Mouse (Mus musculus) limb, embryonic 13.5 days (tissue): ENCODE measurements at regions not wholly inside any gene's neighbourhood (a gene's known extent, or its start where the extent isn't known, plus 50 kb on each side); places are given as distances from the start of the nearest gene placed in this dataset.

ENCODE experiments used
- ATAC-seq: fragments of 200-750 bp; cut with Nextera tagmentation; 2 replicates; pipeline ENCODE4 v1.8.0; 2017; ENCODE audit warnings: low read depth, moderate number of reproducible peaks, moderate TSS enrichment; ENCODE audit not compliant: low FRiP score
- H3K27ac ChIP-seq: fragments of 300-500 bp; sonication (generic); 2 replicates; pipeline ENCODE4 v1.5.1; 2015; ENCODE audit warnings: inconsistent platforms, mild to moderate bottlenecking, moderate library complexity
- H3K27me3 ChIP-seq: fragments of 300-500 bp; sonication (generic); 2 replicates; pipeline ENCODE4 v1.6.1; 2015; ENCODE audit warnings: mild to moderate bottlenecking, inconsistent platforms
- H3K36me3 ChIP-seq: fragments of 300-500 bp; sonication (generic); 2 replicates; pipeline ENCODE4 v1.6.1; 2015; ENCODE audit warnings: inconsistent platforms, mild to moderate bottlenecking, moderate library complexity
- H3K4me1 ChIP-seq: fragments of 300-500 bp; sonication (generic); 2 replicates; pipeline ENCODE4 v1.6.1; 2015; ENCODE audit warnings: inconsistent platforms
- H3K4me2 ChIP-seq: fragments of 300-500 bp; sonication (generic); replicated peaks from 2 replicates; pipeline ENCODE4 v1.6.1; 2015; ENCODE audit warnings: inconsistent platforms, mild to moderate bottlenecking, moderate library complexity
- H3K4me3 ChIP-seq: fragments of 300-500 bp; sonication (generic); 2 replicates; pipeline ENCODE4 v1.5.1; 2015; ENCODE audit warnings: moderate library complexity, mild to moderate bottlenecking, inconsistent platforms
- H3K9ac ChIP-seq: fragments of 300-500 bp; sonication (generic); 2 replicates; pipeline ENCODE4 v1.6.1; 2015; ENCODE audit warnings: mild to moderate bottlenecking, inconsistent platforms
- H3K9me3 ChIP-seq: fragments of 300-500 bp; sonication (generic); 2 replicates; pipeline ENCODE4 v1.6.1; 2016; ENCODE audit warnings: inconsistent platforms
- WGBS: fragments of 180-500 bp; shearing (Covaris S2); methylation state at CpG from one replicate; pipeline ENCODE4 v1.1.7; 2015; 5-methylcytosine and 5-hydroxymethylcytosine counted together

- Histone ChIP-seq H3K4me2 (no peak overlapping the region), H3K4me3 (no peak overlapping the region), H3K4me1 (peaks cover 10% of the 10 kb centered on the region; the same call in 1 of the 2 replicates), H3K27ac (no peak overlapping the region), H3K9me3 (no peaks in the 10 kb centered on the region), H3K9ac (no peak overlapping the region), H3K36me3 (no peaks in the 10 kb centered on the region), H3K27me3 (peaks cover 9% of the 10 kb centered on the region; the same call in 1 of the 2 replicates)
- no peak for ATAC-seq
- 53% methylated on average over 6 of the region's 6 CpGs for WGBS
These were observed 138.2 kb upstream of the 4931429L15Rik start for GRCm38 (mm10) chr9:46457945-46458344.

DNA sequence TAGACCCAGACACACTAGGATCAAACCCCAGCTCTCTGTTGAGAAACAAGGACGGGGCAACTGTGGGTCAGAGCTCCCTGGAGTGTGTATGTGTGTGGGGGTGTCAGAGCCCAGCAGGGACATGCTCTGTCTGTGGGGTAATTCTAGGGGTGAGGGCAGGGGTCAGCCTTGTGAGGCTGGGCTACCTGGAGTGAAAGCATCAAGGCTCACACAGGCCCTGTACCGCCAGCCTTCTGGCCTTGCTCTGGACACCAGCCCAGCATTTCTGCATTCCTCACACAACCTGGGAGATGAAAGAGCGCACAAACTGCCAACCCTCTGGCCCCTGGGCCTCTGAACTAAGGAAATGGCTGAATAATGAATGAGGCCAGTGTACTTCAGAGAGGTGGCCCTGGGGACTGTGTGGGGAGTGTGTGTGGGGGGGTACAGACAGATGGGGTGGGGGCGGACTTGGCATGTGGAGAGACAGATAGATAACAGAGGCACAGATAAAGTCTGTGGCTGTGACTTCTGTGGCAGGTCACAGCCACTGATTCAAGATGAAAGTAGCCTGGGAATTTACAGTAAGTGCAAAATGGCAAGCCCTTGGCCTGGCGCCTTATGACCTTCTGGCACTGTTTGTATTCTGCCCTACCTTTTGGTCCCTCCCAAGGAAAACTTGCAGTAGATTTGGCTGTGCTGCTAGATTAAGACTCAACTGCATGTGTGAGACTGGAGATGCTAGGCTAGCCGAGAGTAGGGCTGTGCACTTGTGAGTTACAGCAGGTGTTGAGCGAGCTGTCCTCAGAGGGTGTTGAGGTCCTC, 135.2 kb upstream of the 4931429L15Rik start:
- Histone ChIP-seq H3K9me3 (no peaks in the 10 kb centered on the region), H3K4me2 (no peak overlapping the region), H3K9ac (no peak overlapping the region), H3K4me3 (no peak overlapping the region), H3K27ac (no peak overlapping the region), H3K27me3 (peaks cover 9% of the 10 kb centered on the region; the same call in 1 of the 2 replicates), H3K36me3 (no peaks in the 10 kb centered on the region), H3K4me1 (peaks cover 10% of the 10 kb centered on the region; the same call in 1 of the 2 replicates)
- WGBS = 51% methylated on average over 7 of the region's 7 CpGs
- ATAC-seq = no peak

DNA sequence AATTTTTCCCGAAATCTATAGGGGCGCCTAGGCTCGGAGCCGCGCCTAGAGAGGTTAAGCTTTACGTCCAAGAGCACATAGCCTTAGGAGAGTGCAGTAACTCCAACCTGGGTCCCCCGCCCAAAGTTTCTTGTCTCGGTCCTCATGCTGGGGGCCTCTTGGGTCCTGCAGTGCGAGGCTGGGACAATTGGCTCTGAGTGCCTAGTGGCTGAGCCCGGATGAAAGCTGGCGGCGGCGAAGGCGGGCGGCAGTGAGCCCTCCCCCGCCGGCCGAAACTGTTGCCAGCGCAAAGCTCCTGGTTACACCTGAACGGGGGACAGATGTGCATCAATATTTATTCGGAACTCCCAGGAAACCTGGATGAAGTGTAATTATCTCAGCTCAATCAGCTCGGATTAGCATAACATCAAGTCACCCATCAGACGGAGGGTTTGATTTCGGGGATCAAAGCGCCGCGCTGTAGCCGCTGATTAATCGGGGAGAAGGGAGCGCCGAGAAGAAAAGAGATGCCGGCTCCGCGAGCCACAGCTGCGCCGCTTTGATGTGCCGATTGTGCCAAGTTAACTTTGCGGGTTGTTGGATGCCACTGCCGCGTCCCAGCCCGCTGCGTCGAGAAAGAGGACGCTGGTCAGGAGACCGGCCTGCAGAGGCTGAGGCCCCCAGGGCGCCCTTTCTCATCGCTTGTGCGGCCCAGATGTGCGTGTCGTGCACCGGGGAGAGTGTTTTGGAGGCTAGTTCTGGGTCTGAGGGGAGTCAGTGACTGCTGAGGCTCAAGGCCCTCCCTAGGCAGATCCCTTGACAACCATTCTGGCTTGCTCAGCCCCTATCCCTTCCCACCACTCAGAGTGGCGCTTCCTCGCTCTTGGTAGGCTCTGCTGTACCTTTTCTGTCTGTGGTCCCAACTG, 123.7 kb upstream of the 4931429L15Rik start:
- Histone ChIP-seq H3K36me3 (no peaks in the 10 kb centered on the region), H3K27me3 (peaks cover 60% of the 10 kb centered on the region), H3K4me2 (peak overlapping the region; percentile 76), H3K4me1 (peaks cover 16% of the 10 kb centered on the region), H3K27ac (no peak overlapping the region), H3K4me3 (peak overlapping the region; percentile 41), H3K9ac (peak overlapping the region; percentile 48), H3K9me3 (no peaks in the 10 kb centered on the region)
- ATAC-seq = no peak
- 1% methylated on average over 53 of the region's 53 CpGs for WGBS

DNA sequence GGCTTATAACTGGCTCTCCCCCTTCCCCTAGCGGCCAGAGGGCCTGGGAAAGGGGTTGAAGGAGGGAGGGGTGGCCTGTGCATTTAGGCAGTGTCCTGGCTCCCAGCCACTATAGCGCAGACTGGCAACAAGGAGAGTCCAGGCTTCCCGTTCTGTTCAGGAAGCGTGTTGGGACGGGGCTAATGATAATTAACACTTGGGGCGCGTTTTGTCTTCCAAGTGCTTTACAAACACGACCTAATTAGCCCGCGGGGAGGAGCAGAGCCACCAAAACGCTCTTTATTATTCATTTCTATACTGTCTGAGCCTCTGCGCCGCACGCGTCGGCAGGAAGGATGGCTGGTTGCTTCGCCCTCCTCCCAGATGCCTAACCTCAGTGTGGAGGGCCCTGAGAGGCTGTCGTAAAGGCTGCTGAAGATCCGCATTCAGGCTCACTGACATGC, 123.0 kb upstream of the 4931429L15Rik start:
- Histone ChIP-seq H3K9ac (peak overlapping the region; percentile 43), H3K4me1 (peaks cover 16% of the 10 kb centered on the region), H3K9me3 (no peaks in the 10 kb centered on the region), H3K4me3 (peak overlapping the region; percentile 41), H3K27me3 (peaks cover 55% of the 10 kb centered on the region), H3K4me2 (peak overlapping the region; percentile 76), H3K27ac (no peak overlapping the region), H3K36me3 (no peaks in the 10 kb centered on the region)
- no peak for ATAC-seq
- WGBS = 2% methylated on average over 19 of the region's 19 CpGs

GRCm38 (mm10) chr9:46440226-46440625, 120.4 kb upstream of the 4931429L15Rik start:
- Histone ChIP-seq H3K9ac (no peak overlapping the region), H3K4me3 (no peak overlapping the region), H3K27ac (no peak overlapping the region), H3K36me3 (no peaks in the 10 kb centered on the region), H3K27me3 (peaks cover 39% of the 10 kb centered on the region), H3K4me1 (peaks cover 16% of the 10 kb centered on the region), H3K9me3 (peaks cover 11% of the 10 kb centered on the region), H3K4me2 (no peak overlapping the region)
- WGBS = 75% methylated on average over 5 of the region's 5 CpGs
- ATAC-seq = no peak

DNA sequence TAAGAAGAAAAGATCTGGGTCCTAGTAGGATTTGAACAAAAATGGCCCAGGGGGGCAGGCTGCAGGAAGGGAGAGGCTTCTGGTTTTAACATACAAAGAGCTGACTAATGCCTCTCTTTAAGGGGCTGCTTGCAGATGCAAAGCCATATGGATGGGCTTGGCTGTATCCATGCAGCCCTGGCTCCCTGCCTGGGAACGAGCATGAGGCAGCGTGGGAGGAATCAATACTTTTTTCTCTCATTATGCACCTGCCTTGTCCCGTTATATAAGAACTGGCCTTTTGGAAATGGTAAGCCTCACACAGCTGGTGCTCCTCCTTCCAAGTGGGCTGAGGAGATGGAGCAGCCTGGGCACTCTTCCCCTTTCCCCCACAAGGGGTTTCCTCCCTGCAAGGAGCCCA, 114.9 kb upstream of the 4931429L15Rik start:
- Histone ChIP-seq H3K9me3 (peaks cover 15% of the 10 kb centered on the region), H3K4me3 (no peak overlapping the region), H3K4me1 (no peaks in the 10 kb centered on the region), H3K36me3 (no peaks in the 10 kb centered on the region), H3K4me2 (no peak overlapping the region), H3K27ac (no peak overlapping the region), H3K27me3 (no peaks in the 10 kb centered on the region), H3K9ac (no peak overlapping the region)
- ATAC-seq = no peak
- 86% methylated on average over 3 of the region's 3 CpGs for WGBS

DNA sequence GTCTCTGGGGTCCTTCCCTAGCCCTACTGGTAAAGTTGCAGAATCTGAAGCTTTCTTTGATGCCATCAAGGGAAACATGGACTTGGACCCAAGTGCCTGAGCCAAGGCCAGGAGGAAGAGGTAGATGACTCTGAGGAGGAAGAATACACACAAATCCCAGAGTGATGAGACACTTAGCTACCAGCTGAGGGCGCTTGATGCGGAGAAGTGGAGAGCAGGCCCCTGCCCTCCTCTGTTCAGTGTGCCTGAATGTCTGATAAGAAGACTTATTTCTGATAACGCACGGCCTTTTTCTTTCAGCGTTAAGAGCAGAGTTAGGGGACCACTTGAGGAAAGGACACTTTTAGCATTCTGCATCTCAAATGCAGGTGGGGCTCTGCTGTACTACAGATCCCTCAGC, 113.9 kb upstream of the 4931429L15Rik start:
- Histone ChIP-seq H3K9me3 (peaks cover 15% of the 10 kb centered on the region), H3K4me1 (no peaks in the 10 kb centered on the region), H3K4me2 (no peak overlapping the region), H3K27ac (no peak overlapping the region), H3K36me3 (no peaks in the 10 kb centered on the region), H3K4me3 (no peak overlapping the region), H3K27me3 (no peaks in the 10 kb centered on the region), H3K9ac (no peak overlapping the region)
- no peak for ATAC-seq
- WGBS = 80% methylated on average over 5 of the region's 5 CpGs

DNA sequence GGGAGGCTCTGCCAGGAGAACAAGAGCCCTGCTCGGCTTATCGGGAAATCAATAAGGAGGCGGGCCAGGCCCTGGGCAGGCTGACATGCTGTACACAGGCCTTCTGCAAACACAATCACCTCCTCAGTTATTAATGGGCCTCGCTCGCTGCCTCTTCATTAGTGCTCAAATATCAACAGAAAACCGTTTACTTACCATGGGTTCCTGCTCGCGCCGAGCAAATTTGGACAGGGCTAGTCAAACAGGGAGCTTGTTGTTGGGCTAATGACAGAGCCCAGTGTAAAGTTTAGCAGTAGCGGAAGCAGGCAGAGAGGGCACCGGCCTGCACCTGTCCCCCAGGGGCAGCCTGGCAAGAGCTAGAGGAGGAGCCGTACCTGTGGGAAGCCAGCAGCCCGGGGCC, 111.3 kb upstream of the 4931429L15Rik start:
- no peak overlapping the region for H3K4me3 ChIP-seq
- H3K4me1 ChIP-seq = no peaks in the 10 kb centered on the region
- no peak overlapping the region for H3K27ac ChIP-seq
- no peak overlapping the region for H3K4me2 ChIP-seq
- no peak overlapping the region for H3K9ac ChIP-seq
- H3K27me3 ChIP-seq = 0 out of 2 replicates have a peak, but pooled peaks cover 3% of the 10 kb centered on the region
- 63% methylated on average over 13 of the region's 13 CpGs for WGBS
- peaks cover 12% of the 10 kb centered on the region for H3K9me3 ChIP-seq
- no peak for ATAC-seq
- no peaks in the 10 kb centered on the region for H3K36me3 ChIP-seq

DNA sequence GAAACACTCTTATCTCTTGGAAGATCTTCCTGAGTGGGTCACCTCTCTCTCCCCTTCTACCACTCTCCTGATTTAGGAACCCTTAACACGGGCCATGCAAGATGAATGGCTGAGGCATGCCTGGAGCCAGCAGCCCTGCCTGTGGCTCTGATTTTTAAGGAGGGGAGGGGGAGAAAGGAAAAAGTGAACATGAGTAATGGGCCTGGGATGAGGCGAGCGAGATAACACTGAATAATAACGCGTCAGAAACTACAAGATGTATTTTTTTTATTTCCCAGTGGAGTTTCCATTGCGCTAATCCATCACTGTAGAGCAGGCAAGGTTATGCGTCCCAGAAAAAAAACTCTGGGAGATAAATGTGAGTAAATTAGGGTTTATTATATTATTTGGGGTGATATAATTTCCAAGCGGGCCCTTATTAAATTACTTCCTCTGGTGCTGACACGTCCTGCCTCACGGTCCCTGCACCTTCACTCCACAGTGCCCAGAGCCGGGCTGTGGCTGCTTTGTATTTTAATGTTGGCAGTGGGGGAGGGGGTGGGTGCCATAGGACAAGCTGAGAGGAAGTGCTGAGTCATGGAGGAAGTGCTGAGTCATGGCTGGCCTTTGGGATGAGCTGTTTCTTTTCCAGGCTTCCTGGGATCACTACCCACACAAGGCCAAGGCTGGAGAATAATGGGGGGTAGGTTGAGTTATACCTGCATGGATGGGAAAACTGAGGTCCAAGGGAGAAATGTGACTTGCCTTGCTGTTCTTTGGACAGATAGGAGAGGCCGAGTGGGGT, 103.6 kb upstream of the 4931429L15Rik start:
- Histone ChIP-seq H3K4me3 (no peak overlapping the region), H3K4me2 (no peak overlapping the region), H3K27ac (no peak overlapping the region), H3K36me3 (no peaks in the 10 kb centered on the region), H3K4me1 (no peaks in the 10 kb centered on the region; the same call in 1 of the 2 replicates), H3K9me3 (no peaks in the 10 kb centered on the region), H3K9ac (no peak overlapping the region), H3K27me3 (0 out of 2 replicates have a peak, but pooled peaks cover 10% of the 10 kb centered on the region)
- WGBS = 75% methylated on average over 12 of the region's 12 CpGs
- no peak for ATAC-seq

GRCm38 (mm10) chr9:46421688-46422274, 102.0 kb upstream of the 4931429L15Rik start:
- WGBS = 48% methylated on average over 7 of the region's 7 CpGs
- no peaks in the 10 kb centered on the region for H3K36me3 ChIP-seq
- H3K9ac ChIP-seq = no peak overlapping the region
- H3K4me2 ChIP-seq = no peak overlapping the region
- no peak for ATAC-seq
- H3K27ac ChIP-seq = no peak overlapping the region
- 0 out of 2 replicates have a peak, but pooled peaks cover 13% of the 10 kb centered on the region for H3K27me3 ChIP-seq
- H3K4me1 ChIP-seq = no peaks in the 10 kb centered on the region; the same call in 1 of the 2 replicates
- H3K4me3 ChIP-seq = no peak overlapping the region
- no peaks in the 10 kb centered on the region for H3K9me3 ChIP-seq

DNA sequence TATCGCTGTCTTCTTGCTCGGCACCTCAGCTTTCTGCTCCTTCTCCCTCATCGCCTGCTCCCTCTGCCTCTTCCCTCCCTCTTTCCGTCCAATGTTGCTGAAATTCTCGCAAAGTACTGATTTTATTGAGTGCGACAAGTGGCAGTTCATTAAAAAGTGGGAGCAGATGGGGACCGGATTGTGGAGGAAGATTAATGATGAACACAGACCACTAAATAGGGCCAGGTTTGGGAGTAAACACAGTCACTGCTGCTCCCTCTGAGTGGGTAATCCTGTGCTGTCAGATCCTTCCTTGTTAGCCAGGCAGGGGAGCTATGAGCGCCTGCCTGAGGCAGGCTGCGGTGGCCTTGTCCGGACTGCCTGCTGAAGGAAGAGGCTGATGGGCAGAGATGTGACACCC, 91.9 kb upstream of the 4931429L15Rik start:
- 22% methylated on average over 10 of the region's 10 CpGs for WGBS
- ATAC-seq = no peak
- H3K27me3 ChIP-seq = 0 out of 2 replicates have a peak, but pooled peaks cover 6% of the 10 kb centered on the region
- no peak overlapping the region for H3K4me2 ChIP-seq
- H3K27ac ChIP-seq = no peak overlapping the region
- H3K9ac ChIP-seq = no peak overlapping the region
- peaks cover 9% of the 10 kb centered on the region for H3K9me3 ChIP-seq
- H3K4me3 ChIP-seq = no peak overlapping the region
- peaks cover 8% of the 10 kb centered on the region; the same call in 1 of the 2 replicates for H3K4me1 ChIP-seq
- H3K36me3 ChIP-seq = no peaks in the 10 kb centered on the region
